Mouse (Mus musculus) embryo, embryonic 11.5 days (tissue): ENCODE data around the gene Syngr3.
"Not testable (repeated sequence)": the region's sequence is repeated elsewhere in the genome, so short reads cannot be mapped to it uniquely, and the experiment has no call there.

Source experiments
- DNase-seq: peaks from one replicate; pipeline ENCODE4 v3.0.0-alpha.2; 2012; ENCODE audit warnings: low read depth, low spot score

The Syngr3 gene

GRCm38 (mm10) chr17:24689251-24690081, at the start of gene Syngr3:
Syngr3 (minus strand) TSS chr17:24689955.
- DNase-seq: no peak

- DNase-seq: no peak
Observed at GRCm38 (mm10) chr17:24738238-24738637, 48.5 kb upstream of the Syngr3 start.

GRCm38 (mm10) chr17:24737135-24737810, 47.5 kb upstream of the Syngr3 start:
- DNase-seq: no peak

- peak; percentile 92 for DNase-seq
Observed at GRCm38 (mm10) chr17:24736330-24737051, 46.7 kb upstream of the Syngr3 start, which contains the start of gene Msrb1. Msrb1 (plus strand) TSS chr17:24736642.

- DNase-seq: no peak
Observed at GRCm38 (mm10) chr17:24735446-24735845, 45.7 kb upstream of the Syngr3 start.

- DNase-seq: no peak
Observed at GRCm38 (mm10) chr17:24734513-24734912, 44.8 kb upstream of the Syngr3 start.

GRCm38 (mm10) chr17:24733434-24734050, 43.8 kb upstream of the Syngr3 start:
- DNase-seq: no peak

GRCm38 (mm10) chr17:24732233-24732935, 42.6 kb upstream of the Syngr3 start:
- DNase-seq: no peak

- no peak for DNase-seq
Observed at GRCm38 (mm10) chr17:24730787-24731186, 41.0 kb upstream of the Syngr3 start.

GRCm38 (mm10) chr17:24729067-24729466, 39.3 kb upstream of the Syngr3 start:
- DNase-seq: no peak

- DNase-seq: no peak
Observed at GRCm38 (mm10) chr17:24728184-24728583, 38.4 kb upstream of the Syngr3 start.

- no peak for DNase-seq
Observed at GRCm38 (mm10) chr17:24727618-24728017, 37.9 kb upstream of the Syngr3 start, which contains the start of gene Rpl3l. Rpl3l (plus strand) TSS chr17:24727820.

- no peak for DNase-seq
Observed at GRCm38 (mm10) chr17:24725637-24726390, 36.1 kb upstream of the Syngr3 start.

GRCm38 (mm10) chr17:24724184-24724583, 34.4 kb upstream of the Syngr3 start, which contains the start of gene Ndufb10:
Ndufb10 (minus strand) TSS chr17:24724478.
- peak; percentile 92 for DNase-seq

- no peak for DNase-seq
Observed at GRCm38 (mm10) chr17:24723881-24724180, 34.1 kb upstream of the Syngr3 start.

GRCm38 (mm10) chr17:24723122-24723880, 33.5 kb upstream of the Syngr3 start:
- DNase-seq: no peak

GRCm38 (mm10) chr17:24722220-24722924, 32.6 kb upstream of the Syngr3 start:
- DNase-seq: no peak

- not testable (repeated sequence) for DNase-seq
Observed at GRCm38 (mm10) chr17:24721383-24721955, 31.7 kb upstream of the Syngr3 start.

- not testable (repeated sequence) for DNase-seq
Observed at GRCm38 (mm10) chr17:24720616-24721015, 30.9 kb upstream of the Syngr3 start.
